Mouse (Mus musculus) neural tube, embryonic 12.5 days (tissue): Measurements from ENCODE around the gene Sdk1. TPM values are rescaled to one million over a fixed set of nuclear protein-coding genes. Genes with fewer than 3 reads are reported as not detected.

Source experiments
- ATAC-seq: fragments of 200-750 bp; cut with Nextera tagmentation; 2 replicates; pipeline ENCODE4 v1.8.0; 2017; ENCODE audit warnings: low read depth, mild to moderate bottlenecking, moderate TSS enrichment, moderate library complexity; ENCODE audit not compliant: low FRiP score
- H3K27ac ChIP-seq: fragments of 300-500 bp; sonication (generic); 2 replicates; pipeline ENCODE4 v1.5.1; 2016
- H3K27me3 ChIP-seq: fragments of 300-500 bp; sonication (generic); replicated peaks from 2 replicates; pipeline ENCODE4 v1.6.1; 2016; ENCODE audit warnings: mild to moderate bottlenecking
- H3K36me3 ChIP-seq: fragments of 300-500 bp; sonication (generic); 2 replicates; pipeline ENCODE4 v1.6.1; 2016; ENCODE audit warnings: mild to moderate bottlenecking
- H3K4me1 ChIP-seq: fragments of 300-500 bp; sonication (generic); 2 replicates; pipeline ENCODE4 v1.6.1; 2016
- H3K4me2 ChIP-seq: fragments of 300-500 bp; sonication (generic); replicated peaks from 2 replicates; pipeline ENCODE4 v1.6.1; 2016; ENCODE audit warnings: mild to moderate bottlenecking
- H3K4me3 ChIP-seq: fragments of 300-500 bp; sonication (generic); 2 replicates; pipeline ENCODE4 v1.5.1; 2016
- H3K9ac ChIP-seq: fragments of 300-500 bp; sonication (generic); 2 replicates; pipeline ENCODE4 v1.6.1; 2016; ENCODE audit warnings: mild to moderate bottlenecking
- H3K9me3 ChIP-seq: fragments of 300-500 bp; sonication (generic); 2 replicates; pipeline ENCODE4 v1.6.1; 2016; ENCODE audit warnings: mild to moderate bottlenecking
- WGBS: fragments of 180-500 bp; shearing (Covaris S2); methylation state at CpG from one replicate; pipeline ENCODE4 v1.1.7; 2016; 5-methylcytosine and 5-hydroxymethylcytosine counted together
- polyA plus RNA-seq: library from polyadenylated mRNA; unstranded; fragments of >200 nt; fragmentation: Nextera tagmentation; extraction: Ambion mirVana; gene quantifications from 2 replicates; pipeline ENCODE4 v1.2.1, GENCODE M21; 2016

Gene Sdk1
- polyA plus RNA-seq, 1 experiment from 2014 or later, result 4.7 TPM

DNA sequence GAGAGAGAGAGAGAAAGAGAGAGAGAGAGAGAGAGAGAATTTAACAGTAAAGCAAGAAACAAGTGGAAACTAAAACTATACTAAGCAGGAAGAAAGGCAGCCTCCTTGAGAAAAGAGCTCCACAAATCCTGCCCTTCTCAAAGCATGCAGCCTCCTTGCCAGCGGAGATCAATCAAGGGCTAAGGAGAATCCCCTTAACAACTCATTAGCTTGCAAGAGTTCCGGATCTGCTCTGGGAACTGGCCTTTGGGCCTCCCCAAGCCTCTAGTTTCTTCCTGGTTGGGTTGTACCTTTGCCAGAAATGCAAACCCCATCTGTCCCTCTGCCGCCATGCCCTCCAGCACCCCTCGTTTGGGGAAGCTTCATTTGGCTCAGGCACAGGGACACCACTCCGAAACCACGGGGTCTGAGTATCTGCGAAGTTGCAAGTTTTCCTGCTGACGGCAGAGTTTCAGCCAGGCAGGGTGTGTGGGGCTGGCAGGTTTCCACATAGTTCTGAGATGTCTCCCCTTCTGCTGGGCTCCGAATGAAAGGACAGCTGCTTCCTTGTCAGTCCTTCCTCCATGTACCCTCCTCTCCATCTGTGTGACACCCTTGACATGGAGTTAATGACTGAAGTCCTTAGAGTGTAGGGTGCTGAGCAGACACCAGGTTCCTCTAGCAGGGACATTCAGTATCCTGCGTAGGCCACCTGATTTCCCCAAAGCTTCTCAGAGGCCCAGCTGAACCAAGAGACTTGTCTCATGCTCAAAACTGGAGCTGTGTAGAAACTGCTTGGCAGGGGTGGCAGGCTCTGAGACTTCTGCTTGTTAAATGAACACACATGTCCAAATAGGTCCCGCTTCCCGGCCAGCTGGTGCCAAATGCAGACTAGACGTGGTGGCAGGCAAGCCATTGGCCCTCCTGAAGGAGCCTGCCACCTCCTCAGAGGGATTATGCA is 833.5 kb downstream of the Sdk1 start:
- no peaks in the 10 kb centered on the region; the same call in 1 of the 2 replicates for H3K4me1 ChIP-seq
- no peak overlapping the region for H3K27ac ChIP-seq
- 67% methylated on average over 13 of the region's 13 CpGs for WGBS
- no peaks in the 10 kb centered on the region for H3K27me3 ChIP-seq
- H3K36me3 ChIP-seq, result no peaks in the 10 kb centered on the region
- no peak overlapping the region for H3K4me3 ChIP-seq
- H3K9me3 ChIP-seq, result no peaks in the 10 kb centered on the region
- no peak overlapping the region for H3K9ac ChIP-seq
- no peak overlapping the region for H3K4me2 ChIP-seq
- no peak for ATAC-seq

DNA sequence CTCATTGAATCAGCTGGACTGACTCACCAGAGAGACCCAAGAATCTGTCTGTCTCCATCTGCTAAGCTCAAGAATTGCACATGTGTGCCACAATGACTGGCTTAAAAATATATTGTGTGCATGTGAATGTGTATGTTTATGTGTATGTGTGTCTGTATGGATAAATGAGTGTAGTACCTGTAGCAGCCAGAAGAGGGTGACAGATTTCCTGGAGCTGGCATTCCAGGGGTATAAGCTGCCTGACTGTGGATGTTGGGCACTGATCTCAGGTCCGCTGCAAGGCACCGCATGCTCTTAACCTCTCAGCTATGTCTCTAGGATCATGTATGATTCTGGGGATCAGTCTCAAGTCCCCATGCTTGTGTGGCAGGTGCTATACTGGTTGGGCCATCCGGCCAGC is 839.4 kb downstream of the Sdk1 start:
- Histone ChIP-seq H3K4me3 (no peak overlapping the region), H3K36me3 (no peaks in the 10 kb centered on the region), H3K9ac (no peak overlapping the region), H3K27ac (no peak overlapping the region), H3K4me1 (no peaks in the 10 kb centered on the region), H3K27me3 (no peaks in the 10 kb centered on the region), H3K4me2 (no peak overlapping the region), H3K9me3 (no peaks in the 10 kb centered on the region)
- 98% methylated on average over 3 of the region's 3 CpGs for WGBS
- ATAC-seq, result no peak

DNA sequence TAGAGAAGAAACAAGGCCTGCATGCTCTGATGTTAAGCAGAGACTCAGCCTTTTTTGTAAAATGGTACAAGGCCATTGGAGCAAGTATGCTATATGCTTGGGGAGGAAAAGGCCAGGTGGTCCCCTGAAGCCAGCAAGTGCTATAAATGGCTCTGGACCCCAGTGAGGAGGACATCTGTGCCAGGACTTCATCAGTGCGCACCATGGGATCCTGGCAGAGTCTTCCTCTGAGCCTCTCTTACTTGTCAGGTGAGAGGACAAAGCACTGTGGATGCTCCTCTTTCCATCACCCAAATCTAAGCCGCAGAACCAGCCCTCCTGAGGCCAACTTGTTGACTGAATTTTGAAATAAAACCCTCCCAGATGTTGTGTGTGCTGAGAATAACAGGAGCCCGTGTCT is 839.8 kb downstream of the Sdk1 start:
- no peak overlapping the region for H3K27ac ChIP-seq
- ATAC-seq, result no peak

DNA sequence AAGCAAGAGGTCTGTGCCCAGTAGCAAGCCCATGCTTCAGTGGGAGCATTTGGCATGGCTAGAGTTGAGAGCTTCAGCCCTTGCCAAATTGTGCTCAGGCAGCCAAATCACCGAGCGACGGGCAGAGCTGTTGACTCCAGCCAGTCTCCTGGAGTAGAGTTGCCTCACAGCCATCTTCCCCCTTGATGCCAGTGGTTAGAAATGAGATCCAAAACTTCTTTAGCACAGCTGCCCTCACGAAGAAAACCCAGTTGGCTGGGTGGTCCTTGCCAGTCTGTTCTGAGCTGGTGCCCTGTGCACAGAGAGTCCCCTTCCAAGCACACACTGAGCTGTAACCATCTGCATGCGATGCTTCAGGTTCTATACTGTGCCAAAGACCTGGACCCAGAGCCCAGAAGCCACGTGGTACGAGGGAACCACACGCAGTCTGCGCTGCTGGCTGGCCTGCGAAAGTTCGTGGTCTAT is 855.1 kb downstream of the Sdk1 start:
- Histone ChIP-seq H3K27me3 (no peaks in the 10 kb centered on the region), H3K9me3 (no peaks in the 10 kb centered on the region), H3K4me3 (no peak overlapping the region), H3K4me2 (no peak overlapping the region), H3K4me1 (no peaks in the 10 kb centered on the region), H3K27ac (no peak overlapping the region), H3K9ac (no peak overlapping the region), H3K36me3 (no peaks in the 10 kb centered on the region)
- ATAC-seq, result no peak
- WGBS, result 95% methylated on average over 11 of the region's 11 CpGs

More for the DNA sequence above, 839.8 kb downstream of the Sdk1 start:
- no peaks in the 10 kb centered on the region for H3K36me3 ChIP-seq
- H3K9me3 ChIP-seq, result no peaks in the 10 kb centered on the region
- no peaks in the 10 kb centered on the region for H3K4me1 ChIP-seq
- 92% methylated on average over 3 of the region's 3 CpGs for WGBS
- no peak overlapping the region for H3K9ac ChIP-seq
- no peaks in the 10 kb centered on the region for H3K27me3 ChIP-seq
- no peak overlapping the region for H3K4me3 ChIP-seq
- H3K4me2 ChIP-seq, result no peak overlapping the region

DNA sequence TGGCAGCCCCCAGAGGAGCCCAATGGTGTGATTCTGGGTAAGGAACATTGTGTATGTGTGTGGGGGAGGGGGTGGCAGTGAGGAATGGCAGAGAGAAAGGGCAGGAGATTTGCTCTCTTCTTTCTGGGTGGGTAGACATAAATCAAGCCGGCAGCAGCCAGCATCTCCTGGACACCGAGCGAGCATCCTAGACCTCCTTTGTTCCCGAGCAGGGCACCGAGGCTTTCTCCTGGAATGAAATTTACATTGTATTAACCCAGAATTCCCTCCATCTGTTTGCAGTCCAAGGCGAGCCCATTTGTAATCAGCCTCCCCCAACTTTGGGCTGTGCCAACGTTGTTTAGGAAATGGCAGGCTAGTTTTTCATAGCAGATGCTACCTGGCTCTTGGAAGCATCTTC is 858.9 kb downstream of the Sdk1 start:
- Histone ChIP-seq H3K36me3 (no peaks in the 10 kb centered on the region), H3K27ac (no peak overlapping the region), H3K4me1 (no peaks in the 10 kb centered on the region), H3K27me3 (no peaks in the 10 kb centered on the region), H3K4me3 (no peak overlapping the region), H3K9me3 (no peaks in the 10 kb centered on the region), H3K4me2 (no peak overlapping the region), H3K9ac (no peak overlapping the region)
- no peak for ATAC-seq
- 35% methylated on average over 7 of the region's 7 CpGs for WGBS

DNA sequence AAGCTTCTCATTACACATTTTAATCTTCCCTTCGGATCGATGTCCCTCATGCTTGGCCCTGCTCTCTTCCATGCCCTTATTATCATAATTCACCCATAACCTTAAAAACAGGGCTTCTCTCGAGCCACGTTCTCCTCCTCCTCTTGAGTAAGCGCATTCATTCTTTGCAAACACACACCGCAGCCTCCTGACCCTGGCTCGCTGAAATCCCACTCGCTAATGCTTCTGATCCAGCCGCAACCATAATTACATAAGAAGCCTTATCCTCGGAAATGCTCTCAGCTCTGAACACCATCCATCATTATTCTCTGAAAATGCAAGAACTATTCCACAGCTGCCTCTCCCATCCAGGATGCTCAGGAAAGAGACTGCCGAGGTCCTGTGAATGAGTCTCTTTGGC is 866.1 kb downstream of the Sdk1 start:
- Histone ChIP-seq H3K27me3 (no peaks in the 10 kb centered on the region), H3K4me2 (no peak overlapping the region), H3K9me3 (no peaks in the 10 kb centered on the region), H3K36me3 (no peaks in the 10 kb centered on the region), H3K9ac (no peak overlapping the region), H3K4me1 (peaks cover 10% of the 10 kb centered on the region; the same call in 1 of the 2 replicates), H3K27ac (no peak overlapping the region), H3K4me3 (no peak overlapping the region)
- WGBS, result 62% methylated on average over 11 of the region's 11 CpGs
- ATAC-seq, result no peak

DNA sequence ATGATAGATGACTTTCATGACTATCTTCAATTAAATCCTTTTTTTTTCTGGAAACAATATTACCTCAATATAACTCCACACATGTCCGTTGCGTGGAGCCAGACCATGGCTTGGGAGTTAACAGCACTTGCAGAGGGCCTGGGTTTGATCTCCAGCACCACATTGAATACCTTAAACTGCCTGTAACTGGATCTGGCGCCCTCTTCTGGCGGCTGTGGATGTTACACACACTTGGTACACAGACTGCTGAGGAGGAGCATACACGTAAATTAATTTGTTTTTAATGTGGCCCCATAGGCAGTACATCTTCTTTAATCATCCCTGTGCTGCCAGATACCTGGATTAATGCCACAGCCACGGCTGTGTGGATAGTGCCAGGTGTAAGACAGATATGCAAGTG is 870.7 kb downstream of the Sdk1 start:
- no peaks in the 10 kb centered on the region for H3K36me3 ChIP-seq
- 0 out of 2 replicates have a peak, but pooled peaks cover 4% of the 10 kb centered on the region for H3K27me3 ChIP-seq
- ATAC-seq, result no peak
- no peak overlapping the region for H3K27ac ChIP-seq
- WGBS, result 93% methylated on average over 6 of the region's 6 CpGs
- H3K4me2 ChIP-seq, result no peak overlapping the region
- H3K9ac ChIP-seq, result no peak overlapping the region
- H3K9me3 ChIP-seq, result no peaks in the 10 kb centered on the region
- H3K4me1 ChIP-seq, result peaks cover 25% of the 10 kb centered on the region
- H3K4me3 ChIP-seq, result no peak overlapping the region

DNA sequence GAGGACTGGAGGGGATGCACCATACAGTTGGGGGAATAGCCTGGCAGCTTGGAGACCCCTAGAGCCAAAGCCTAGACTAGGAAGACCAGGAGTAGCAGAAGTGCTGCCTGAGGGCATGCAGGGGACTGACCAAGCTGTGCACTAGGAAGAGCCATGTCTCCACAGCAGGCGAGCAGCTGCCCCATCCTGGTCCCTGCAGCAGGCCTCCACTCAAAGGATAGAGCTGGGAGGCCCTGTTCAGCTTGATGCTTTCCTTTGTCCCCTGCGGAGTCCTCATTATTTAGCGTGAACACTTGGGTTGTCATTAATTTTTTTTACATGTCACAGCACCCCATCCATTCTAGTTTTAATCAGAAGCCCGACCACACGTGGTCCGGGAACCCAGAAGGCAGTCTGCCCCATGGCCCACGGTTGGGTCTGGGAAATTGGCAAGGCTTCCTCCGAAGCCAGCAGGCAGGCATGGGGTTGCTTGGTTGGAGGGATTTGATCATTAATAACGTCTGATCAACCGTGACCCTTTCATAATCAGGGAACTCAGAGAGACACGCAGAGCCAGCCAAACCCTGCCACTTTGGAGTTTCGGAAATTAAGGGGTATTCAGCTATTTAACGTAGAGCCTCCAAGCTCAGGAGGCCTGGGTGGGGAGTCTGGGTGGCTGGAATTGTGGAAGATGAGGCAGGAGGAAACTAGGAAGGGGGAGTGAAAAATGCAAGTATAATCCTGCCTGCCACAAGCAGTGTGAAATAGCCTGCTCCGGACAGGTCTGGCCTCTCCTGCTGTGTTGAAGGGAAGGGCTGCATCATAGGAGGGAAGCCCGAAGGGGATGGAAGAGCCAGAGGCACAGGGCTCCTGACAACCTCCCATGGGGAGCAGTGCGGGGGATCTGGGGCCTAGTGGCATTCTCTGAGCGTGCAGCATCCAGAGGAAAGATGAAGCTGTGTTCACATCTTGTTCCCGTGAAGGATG is 872.2 kb downstream of the Sdk1 start:
- H3K27me3 ChIP-seq, result 0 out of 2 replicates have a peak, but pooled peaks cover 4% of the 10 kb centered on the region
- 16% methylated on average over 18 of the region's 18 CpGs for WGBS
- H3K4me3 ChIP-seq, result no peak overlapping the region
- no peaks in the 10 kb centered on the region for H3K36me3 ChIP-seq
- H3K4me1 ChIP-seq, result peaks cover 18% of the 10 kb centered on the region
- no peak overlapping the region for H3K27ac ChIP-seq
- ATAC-seq, result peak; percentile 83
- no peaks in the 10 kb centered on the region for H3K9me3 ChIP-seq
- H3K9ac ChIP-seq, result no peak overlapping the region
- H3K4me2 ChIP-seq, result no peak overlapping the region

DNA sequence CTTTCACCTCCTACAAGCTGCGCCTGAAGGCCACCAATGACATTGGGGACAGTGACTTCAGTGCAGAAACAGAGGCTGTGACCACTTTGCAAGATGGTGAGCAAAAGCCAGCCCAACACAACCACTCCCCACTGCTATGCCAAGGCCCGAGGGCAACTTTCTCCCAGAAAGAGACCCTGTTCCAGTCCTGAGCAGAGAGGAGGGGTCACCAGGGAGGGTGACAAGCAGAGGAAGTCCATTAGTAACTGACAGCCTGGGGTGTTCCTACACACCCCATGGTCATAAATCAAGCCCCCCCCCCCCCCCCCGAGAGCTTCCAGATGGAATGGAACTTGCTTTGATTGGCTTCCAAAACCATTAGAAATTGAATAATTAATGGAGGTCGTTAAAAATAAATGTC is 886.5 kb downstream of the Sdk1 start:
- 37% methylated on average over 4 of the region's 4 CpGs for WGBS
- no peak overlapping the region for H3K27ac ChIP-seq
- no peak for ATAC-seq

DNA sequence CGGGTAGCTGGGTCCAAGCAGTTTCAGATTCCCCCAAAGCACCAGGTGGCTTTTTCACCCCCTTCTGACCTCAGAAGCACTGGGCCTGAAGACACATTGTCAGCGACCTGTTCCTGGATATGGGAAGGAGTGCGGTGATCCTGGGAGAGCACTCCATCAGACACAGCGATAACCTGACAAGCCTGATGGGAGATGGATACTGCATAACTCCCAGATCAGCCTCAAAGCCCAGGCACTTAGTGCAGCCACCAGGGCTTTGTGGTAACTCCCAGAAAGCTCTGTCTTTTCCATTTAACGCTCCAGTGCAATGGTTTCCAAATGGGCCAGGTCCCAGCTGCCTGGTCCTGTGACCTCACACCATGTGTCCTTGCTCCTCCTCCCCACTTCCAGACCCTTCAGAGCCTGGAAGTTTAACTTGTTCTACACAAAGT is 886.9 kb downstream of the Sdk1 start:
- Histone ChIP-seq H3K4me1 (peaks cover 13% of the 10 kb centered on the region; the same call in 1 of the 2 replicates), H3K9me3 (no peaks in the 10 kb centered on the region), H3K36me3 (no peaks in the 10 kb centered on the region), H3K9ac (no peak overlapping the region), H3K4me3 (no peak overlapping the region), H3K27ac (no peak overlapping the region), H3K27me3 (no peaks in the 10 kb centered on the region), H3K4me2 (no peak overlapping the region)
- no peak for ATAC-seq
- 39% methylated on average over 5 of the region's 5 CpGs for WGBS

More for the DNA sequence above, 886.5 kb downstream of the Sdk1 start:
- H3K4me1 ChIP-seq, result peaks cover 13% of the 10 kb centered on the region; the same call in 1 of the 2 replicates
- no peaks in the 10 kb centered on the region for H3K36me3 ChIP-seq
- no peaks in the 10 kb centered on the region for H3K9me3 ChIP-seq
- H3K27me3 ChIP-seq, result no peaks in the 10 kb centered on the region
- no peak overlapping the region for H3K4me3 ChIP-seq
- H3K9ac ChIP-seq, result no peak overlapping the region
- H3K4me2 ChIP-seq, result no peak overlapping the region

DNA sequence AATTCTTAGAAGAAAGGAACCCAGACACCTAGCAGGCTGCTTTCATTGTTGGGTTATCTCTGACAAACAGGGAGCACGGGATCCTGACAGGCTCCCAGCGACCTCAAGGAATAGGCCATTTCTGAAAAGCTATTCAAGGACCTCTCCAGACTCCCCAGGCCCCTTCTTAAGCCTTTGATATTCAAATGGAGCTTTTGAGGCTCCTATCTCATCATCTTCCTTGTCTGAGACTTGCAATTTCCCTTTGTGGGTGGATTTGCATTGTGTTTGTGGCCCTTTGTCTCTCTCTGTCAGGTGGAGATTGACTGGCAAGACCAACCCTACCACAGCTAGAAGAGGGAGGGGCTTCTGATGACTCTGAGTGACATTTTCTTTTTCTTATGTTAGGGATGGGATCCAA is 888.7 kb downstream of the Sdk1 start:
- Histone ChIP-seq H3K36me3 (no peaks in the 10 kb centered on the region), H3K4me1 (peaks cover 20% of the 10 kb centered on the region; the same call in 1 of the 2 replicates), H3K9me3 (no peaks in the 10 kb centered on the region), H3K9ac (no peak overlapping the region), H3K27ac (no peak overlapping the region), H3K4me2 (no peak overlapping the region), H3K27me3 (no peaks in the 10 kb centered on the region), H3K4me3 (no peak overlapping the region)
- ATAC-seq, result no peak
- WGBS, result 9% methylated on average over 2 of the region's 2 CpGs

DNA sequence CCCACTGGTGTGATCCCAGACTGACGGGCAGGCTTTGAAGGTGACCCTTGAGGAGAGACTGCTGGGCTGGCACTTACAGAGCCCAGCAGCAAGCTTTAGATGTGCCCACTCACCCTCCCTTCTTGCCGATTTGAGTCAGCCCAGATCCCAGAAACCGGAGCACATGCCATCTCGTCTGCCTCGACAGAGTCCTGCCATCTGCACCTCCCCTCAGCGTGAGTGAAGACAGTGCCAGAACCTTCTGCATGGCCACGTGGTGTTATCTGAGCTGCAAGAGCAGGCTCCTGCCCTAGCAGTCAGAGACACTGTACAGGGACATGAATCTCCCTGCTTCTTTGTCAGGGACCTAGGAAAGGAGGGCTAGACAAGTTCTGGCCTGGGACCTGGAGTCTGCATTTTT is 898.7 kb downstream of the Sdk1 start:
- no peak overlapping the region for H3K4me3 ChIP-seq
- no peaks in the 10 kb centered on the region for H3K9me3 ChIP-seq
- no peak overlapping the region for H3K27ac ChIP-seq
- ATAC-seq, result no peak
- 80% methylated on average over 7 of the region's 7 CpGs for WGBS
- H3K36me3 ChIP-seq, result no peaks in the 10 kb centered on the region
- no peak overlapping the region for H3K9ac ChIP-seq
- H3K27me3 ChIP-seq, result no peaks in the 10 kb centered on the region
- no peaks in the 10 kb centered on the region for H3K4me1 ChIP-seq
- no peak overlapping the region for H3K4me2 ChIP-seq
